Comparison of ENCODE assay signal across 11 mouse cellular contexts in genomic region chr2:135725362-135725761, GRCm38 (mm10).
DNase-seq lines count a peak whose midpoint lies in the region; ATAC-seq and TF ChIP-seq lines count a peak whose summit lies in the region.
"Had no signal": no experiment of that assay in that cellular context is flagged by ENCODE, and none has a peak within 500 bp of the region (broad histone marks: within the 10 kb centered on the region; RNA-seq: fewer than 3 reads in every experiment).

No protein-coding gene starts in this region.

- H3K36me3 ChIP-seq in heart, embryonic 12.5 days: no peaks in the 10 kb centered on the region
- no peaks in the 10 kb centered on the region for H3K36me3 ChIP-seq in lung, embryonic 16.5 days (ENCODE audit: control insufficient read depth, insufficient read depth, low read length)
- no peaks in the 10 kb centered on the region for H3K36me3 ChIP-seq in stomach, embryonic 15.5 days
- H3K36me3 ChIP-seq: forebrain, embryonic 10.5 days; hindbrain, embryonic 15.5 days had no signal

- no peak for TF ChIP-seq POLR2A in lung, adult 2 months (IDR thresholded peaks at IDR 0.05; ENCODE audit: borderline replicate concordance, extremely low read depth, low read depth, low read length)

- H3K4me3 ChIP-seq in heart, embryonic 12.5 days: no peak overlapping the region
- H3K4me3 ChIP-seq in lung, adult 2 months (replicated peaks; ENCODE audit: extremely low read depth, low read depth, low read length): no peak overlapping the region
- no peak overlapping the region for H3K4me3 ChIP-seq in lung, embryonic 16.5 days (ENCODE audit: low read length)
- H3K4me3 ChIP-seq in stomach, embryonic 15.5 days (replicated peaks): no peak overlapping the region
- H3K4me3 ChIP-seq: forebrain, embryonic 10.5 days; hindbrain, embryonic 15.5 days; layer of hippocampus, adult 2 months had no signal

- H3K4me1 ChIP-seq in heart, embryonic 12.5 days (replicated peaks): peaks cover 19% of the 10 kb centered on the region
- H3K4me1 ChIP-seq in lung, adult 2 months (ENCODE audit: control insufficient read depth, insufficient read depth, low read length): peaks cover 19% of the 10 kb centered on the region
- H3K4me1 ChIP-seq in lung, embryonic 16.5 days (replicated peaks; ENCODE audit: control insufficient read depth, insufficient read depth, low read length): peaks cover 11% of the 10 kb centered on the region
- no peaks in the 10 kb centered on the region for H3K4me1 ChIP-seq in stomach, embryonic 15.5 days

- DNase-seq in heart, adult 8-10 months (ENCODE audit: low spot score): peak; percentile 74
- DNase-seq in lung, adult 18-20 months: peak; percentile 60 to 75
- no peak for DNase-seq in lung, adult 2 months
- DNase-seq in thymus, adult 18-20 months: no peak
- DNase-seq in cerebellum, postnatal 25 days: no peak

- H3K27me3 ChIP-seq in heart, embryonic 12.5 days (replicated peaks): no peaks in the 10 kb centered on the region
- H3K27me3 ChIP-seq in lung, embryonic 16.5 days (ENCODE audit: control insufficient read depth, insufficient read depth, low read depth, low read length): no peaks in the 10 kb centered on the region
- no peaks in the 10 kb centered on the region for H3K27me3 ChIP-seq in stomach, embryonic 15.5 days (replicated peaks)
- H3K27me3 ChIP-seq: hindbrain, embryonic 15.5 days had no signal

- ATAC-seq in heart, embryonic 12.5 days (ENCODE audit: insufficient number of reproducible peaks, low FRiP score): no peak
- peak; percentile 49; the same call in 1 of the 2 replicates for ATAC-seq in lung, embryonic 16.5 days (ENCODE audit: low read depth)
- no peak for ATAC-seq in stomach, embryonic 15.5 days (ENCODE audit: insufficient read depth, low FRiP score, low read depth)

- 52% methylated on average over 4 of the region's 4 CpGs for WGBS in heart, embryonic 12.5 days
- 22% methylated on average over 4 of the region's 4 CpGs for WGBS in lung, adult 2 months
- WGBS in lung, embryonic 16.5 days: 49% methylated on average over 4 of the region's 4 CpGs
- WGBS in stomach, embryonic 15.5 days: 63% methylated on average over 4 of the region's 4 CpGs

- TF ChIP-seq CTCF in lung, adult 2 months (IDR thresholded peaks at IDR 0.05; ENCODE audit: insufficient read depth, low read length): no peak

- no peaks in the 10 kb centered on the region for H3K9me3 ChIP-seq in heart, embryonic 12.5 days (replicated peaks)
- no peaks in the 10 kb centered on the region for H3K9me3 ChIP-seq in lung, embryonic 16.5 days (ENCODE audit: control insufficient read depth, low read length)
- H3K9me3 ChIP-seq in stomach, embryonic 15.5 days: no peaks in the 10 kb centered on the region
- H3K9me3 ChIP-seq: forebrain, embryonic 10.5 days; hindbrain, embryonic 15.5 days had no signal

- no peak overlapping the region for H3K27ac ChIP-seq in heart, embryonic 12.5 days (ENCODE audit: poor library complexity, severe bottlenecking)
- peak overlapping the region; percentile 59 for H3K27ac ChIP-seq in lung, embryonic 16.5 days (ENCODE audit: low read length)
- peak overlapping the region; percentile 54 for H3K27ac ChIP-seq in stomach, embryonic 15.5 days
- H3K27ac ChIP-seq: forebrain, embryonic 10.5 days; hindbrain, embryonic 15.5 days; layer of hippocampus, adult 2 months had no signal

- no peak overlapping the region for H3K4me2 ChIP-seq in heart, embryonic 12.5 days
- H3K4me2 ChIP-seq in lung, embryonic 16.5 days (ENCODE audit: low read depth, low read length): no peak overlapping the region
- no peak overlapping the region for H3K4me2 ChIP-seq in stomach, embryonic 15.5 days
- H3K4me2 ChIP-seq: hindbrain, embryonic 15.5 days had no signal

- no peak overlapping the region for H3K9ac ChIP-seq in heart, embryonic 12.5 days
- H3K9ac ChIP-seq in lung, embryonic 16.5 days (ENCODE audit: low read length): no peak overlapping the region
- H3K9ac ChIP-seq in stomach, embryonic 15.5 days: no peak overlapping the region
- H3K9ac ChIP-seq: hindbrain, embryonic 15.5 days had no signal

Comparison
In these comparisons a context has a peak if more than half of its experiments do, and no peak if none do; other contexts are left out.
1. DNase-seq: peak in heart, adult 8-10 months (single experiment) and lung, adult 18-20 months (2 of 2); none in lung, adult 2 months (single experiment), thymus, adult 18-20 months (0 of 2) and cerebellum, postnatal 25 days (0 of 2).